Mouse (Mus musculus): ENCODE measurements around the gene Mthfd2l.

Mthfd2l gene

GRCm38 (mm10) chr5:90930971-90931851 is at the start of gene Mthfd2l:
Gene Mthfd2l, plus strand, starts transcription at chr5:90931117.
- peak; percentile 94 for DNase-seq (ENCODE audit: low read depth, low spot score)

- DNase-seq (ENCODE audit: low read depth, low spot score), result no peak
Measured at GRCm38 (mm10) chr5:90881682-90882081, 49.2 kb upstream of the Mthfd2l start.

GRCm38 (mm10) chr5:90882146-90882545 is 48.8 kb upstream of the Mthfd2l start:
- no peak for DNase-seq (ENCODE audit: low read depth, low spot score)

DNA sequence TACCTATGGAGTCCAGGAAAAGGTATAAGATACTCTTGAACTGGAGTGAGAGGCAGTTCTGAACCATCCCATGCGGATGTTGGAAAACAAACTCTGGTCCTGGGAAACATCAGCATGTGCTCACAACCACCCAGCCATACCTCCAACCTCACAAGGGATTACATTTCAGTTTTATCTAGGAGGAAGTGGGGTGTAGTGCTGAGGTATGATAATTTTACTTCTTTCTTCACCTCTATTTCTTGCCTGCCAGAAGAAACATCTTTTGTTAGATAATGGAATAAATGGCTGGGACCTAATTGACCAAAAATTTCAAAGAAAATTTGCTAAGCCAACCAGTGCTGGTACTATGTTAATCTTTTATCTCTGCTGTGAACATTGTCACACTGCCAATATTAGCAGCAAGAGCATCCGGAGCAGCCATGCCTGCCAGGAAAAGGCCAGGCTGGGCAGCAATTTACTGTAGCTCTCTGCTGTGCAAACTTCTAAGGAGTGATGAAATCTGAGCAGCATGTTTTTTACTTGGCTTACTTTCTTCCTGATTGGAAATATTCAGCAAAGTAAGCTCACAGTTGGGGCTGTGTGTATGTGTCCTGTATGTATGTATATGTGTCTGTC is 46.2 kb upstream of the Mthfd2l start:
- no peak for DNase-seq (ENCODE audit: low read depth, low spot score)

DNA sequence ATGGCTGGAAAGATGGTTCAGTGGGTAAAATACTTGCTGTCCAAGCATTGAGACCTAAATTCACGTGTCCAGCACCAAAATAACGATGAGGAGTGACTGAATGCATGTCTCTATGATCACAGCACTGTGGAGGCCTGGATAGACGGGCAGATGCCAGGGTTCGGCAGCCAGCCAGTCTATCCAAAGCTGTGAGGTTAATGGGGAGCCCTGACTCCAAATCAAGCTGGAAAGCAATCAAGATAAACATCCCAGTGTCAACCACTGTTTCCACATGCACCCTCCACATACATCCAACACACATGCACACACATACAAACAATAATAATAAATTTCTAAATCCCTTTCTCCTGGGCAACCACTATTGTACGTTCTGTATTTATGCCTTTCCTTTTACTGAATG is 42.3 kb upstream of the Mthfd2l start:
- DNase-seq (ENCODE audit: low read depth, low spot score), result no peak

GRCm38 (mm10) chr5:90890519-90891463 is 40.1 kb upstream of the Mthfd2l start, which contains the start of gene Cxcl1:
Gene Cxcl1, plus strand, starts transcription at chr5:90891241.
- DNase-seq (ENCODE audit: low read depth, low spot score), result peak; percentile 50

- DNase-seq (ENCODE audit: low read depth, low spot score), result no peak
Measured at GRCm38 (mm10) chr5:90891464-90891813, 39.5 kb upstream of the Mthfd2l start.

DNA sequence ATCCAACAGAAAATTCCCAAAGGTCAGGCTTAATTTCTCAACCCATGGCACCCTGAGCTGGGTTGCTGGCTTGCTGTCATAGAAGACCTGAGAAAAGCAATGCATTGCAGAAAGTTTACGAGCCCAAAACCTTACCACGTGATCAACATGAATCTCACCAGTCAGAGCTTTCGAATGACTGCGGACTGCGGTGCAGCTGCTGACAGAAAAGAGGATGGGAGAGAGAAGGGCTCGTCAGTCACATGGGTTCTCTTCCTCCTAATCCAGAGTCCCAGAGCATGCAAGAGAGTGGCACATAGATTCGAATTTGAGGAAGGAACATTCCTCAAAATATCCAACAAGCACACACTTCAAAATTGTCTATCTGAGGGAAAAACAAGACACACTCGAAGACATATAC is 36.7 kb upstream of the Mthfd2l start:
- no peak for DNase-seq (ENCODE audit: low read depth, low spot score)

GRCm38 (mm10) chr5:90897429-90897828 is 33.5 kb upstream of the Mthfd2l start:
- DNase-seq (ENCODE audit: low read depth, low spot score), result no peak

- no peak for DNase-seq (ENCODE audit: low read depth, low spot score)
Measured at GRCm38 (mm10) chr5:90899308-90899707, 31.6 kb upstream of the Mthfd2l start.

DNA sequence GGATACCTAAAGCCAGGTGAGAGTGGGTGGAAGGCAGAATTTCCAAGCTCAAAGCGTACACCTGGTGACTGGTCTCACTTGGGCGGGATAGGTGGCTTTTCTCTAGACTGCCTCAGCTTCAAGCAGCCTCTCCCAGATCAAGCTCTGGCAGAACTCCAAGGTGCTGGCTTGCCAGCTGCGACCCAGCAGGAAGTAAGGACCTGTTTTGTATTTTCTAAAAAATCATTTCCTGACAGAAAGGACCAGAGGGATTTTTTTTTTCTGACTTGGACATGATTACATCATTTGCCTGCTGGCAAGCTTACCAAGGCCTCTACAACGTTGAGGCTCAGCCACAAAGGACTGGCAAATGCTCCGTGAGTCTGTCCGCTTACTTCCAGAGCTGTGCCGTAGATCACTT is 30.8 kb upstream of the Mthfd2l start:
- DNase-seq (ENCODE audit: low read depth, low spot score), result no peak

DNA sequence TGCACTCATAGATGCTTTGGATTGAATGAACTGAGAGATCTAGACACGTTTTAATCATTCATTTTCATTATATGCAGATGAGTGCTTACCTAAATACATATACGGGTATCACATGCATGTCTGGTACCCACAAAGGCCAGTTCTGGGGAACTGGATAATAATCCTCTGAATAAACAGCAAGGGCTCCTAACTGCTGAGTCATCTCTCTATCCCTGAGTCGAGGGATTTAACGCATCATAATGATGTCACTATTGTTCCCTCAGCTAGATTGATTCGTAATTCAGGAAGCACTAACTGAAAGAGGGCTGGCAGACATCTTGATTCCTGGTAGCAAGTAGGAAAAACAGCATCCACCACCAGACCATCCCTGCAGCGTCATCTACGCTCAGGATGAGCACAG is 30.2 kb upstream of the Mthfd2l start:
- no peak for DNase-seq (ENCODE audit: low read depth, low spot score)

- peak; percentile 20 for DNase-seq (ENCODE audit: low read depth, low spot score)
Measured at GRCm38 (mm10) chr5:90902380-90903260, 28.3 kb upstream of the Mthfd2l start.

GRCm38 (mm10) chr5:90903339-90904020 is 27.4 kb upstream of the Mthfd2l start, which contains the start of gene Cxcl2:
Gene Cxcl2, plus strand, starts transcription at chr5:90903871.
- DNase-seq (ENCODE audit: low read depth, low spot score), result no peak

GRCm38 (mm10) chr5:90908983-90909382 is 21.9 kb upstream of the Mthfd2l start:
- DNase-seq (ENCODE audit: low read depth, low spot score), result peak; percentile 77

- no peak for DNase-seq (ENCODE audit: low read depth, low spot score)
Measured at GRCm38 (mm10) chr5:90919495-90919894, 11.4 kb upstream of the Mthfd2l start.

GRCm38 (mm10) chr5:90922958-90923357 is 8.0 kb upstream of the Mthfd2l start:
- DNase-seq (ENCODE audit: low read depth, low spot score), result no peak

GRCm38 (mm10) chr5:90930546-90930945 is 371 bp upstream of the Mthfd2l start:
- peak; percentile 32 for DNase-seq (ENCODE audit: low read depth, low spot score)

GRCm38 (mm10) chr5:90931911-90932310 is 994 bp downstream of the Mthfd2l start:
- peak; percentile 39 for DNase-seq (ENCODE audit: low read depth, low spot score)

DNA sequence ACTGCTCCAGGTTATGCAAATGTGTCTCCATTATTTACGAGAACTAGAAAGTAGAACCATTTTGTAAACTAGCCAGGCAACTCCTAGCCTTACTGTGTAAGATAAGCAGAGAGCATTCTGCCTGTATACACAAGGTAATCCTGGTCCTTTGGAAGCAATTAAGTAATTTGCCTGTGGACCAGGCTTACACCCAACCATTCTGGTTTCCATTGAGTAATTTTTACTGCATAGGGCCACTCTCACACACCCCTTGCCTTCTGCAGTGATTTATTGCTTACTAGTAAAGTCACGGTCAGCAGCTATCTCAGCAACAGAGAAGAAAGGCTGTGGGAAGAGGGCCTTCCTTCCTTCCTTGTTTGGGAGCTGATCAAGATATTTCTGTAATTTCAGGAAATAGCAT is 5.8 kb downstream of the Mthfd2l start:
- DNase-seq (ENCODE audit: low read depth, low spot score), result no peak

Measured in mesoderm, embryonic 11.5 days (tissue).